8 mouse cellular contexts compared by ENCODE assay signal in genomic region chrX:143063780-143064179, GRCm38 (mm10). TPM values are rescaled to one million over a fixed set of nuclear protein-coding genes. Genes with fewer than 3 reads are reported as not detected.
A peak's percentile ranks its signal among the peaks of the same experiment; 100 is the strongest.
DNase-seq lines count a peak whose midpoint lies in the region; ATAC-seq and TF ChIP-seq lines count a peak whose summit lies in the region.

No protein-coding gene starts in this region.

- H3K4me2 ChIP-seq in forebrain, embryonic 15.5 days (replicated peaks) = no peak overlapping the region
- no peak overlapping the region for H3K4me2 ChIP-seq in forebrain, embryonic 16.5 days (ENCODE audit: low read length)
- no peak overlapping the region for H3K4me2 ChIP-seq in intestine, embryonic 16.5 days (ENCODE audit: low read depth, low read length)

- 49% methylated on average over 7 of the region's 7 CpGs for WGBS in forebrain, embryonic 15.5 days
- WGBS in forebrain, embryonic 16.5 days = 36% methylated on average over 7 of the region's 7 CpGs
- 46% methylated on average over 7 of the region's 7 CpGs for WGBS in intestine, embryonic 16.5 days

- peak; percentile 15; the same call in 1 of the 2 replicates for ATAC-seq in forebrain, embryonic 15.5 days (replicated peaks)
- no peak for ATAC-seq in forebrain, embryonic 16.5 days
- peak; percentile 51 for ATAC-seq in intestine, embryonic 16.5 days
- ATAC-seq in granulocyte monocyte progenitor cell, adult 5-6 weeks (replicated peaks; ENCODE audit: poor library complexity, severe bottlenecking) = no peak

- 0 out of 2 replicates have a peak overlapping the region, but pooled peaks have one; percentile 31 for H3K27ac ChIP-seq in forebrain, embryonic 15.5 days (replicated peaks)
- H3K27ac ChIP-seq in forebrain, embryonic 16.5 days (ENCODE audit: low read length) = no peak overlapping the region
- H3K27ac ChIP-seq in layer of hippocampus, adult 2 months = no peak overlapping the region
- peak overlapping the region; percentile 56 for H3K27ac ChIP-seq in intestine, embryonic 16.5 days (ENCODE audit: low read length)

- DNase-seq in layer of hippocampus, adult 2 months (ENCODE audit: low spot score in 2 of 2) = peak in 1 of 2 experiments; percentile 13
- no peak for DNase-seq in layer of hippocampus, adult 9-10 months (ENCODE audit: low spot score)
- DNase-seq in ES-CJ7 (ENCODE audit: low read depth, low spot score) = peak; percentile 2
- DNase-seq in layer of hippocampus, adult 8-10 months (ENCODE audit: low spot score in 2 of 2) = no peak

- H3K27me3 ChIP-seq in forebrain, embryonic 15.5 days = no peaks in the 10 kb centered on the region
- H3K27me3 ChIP-seq in forebrain, embryonic 16.5 days (replicated peaks; ENCODE audit: control insufficient read depth, insufficient read depth, low read length) = no peaks in the 10 kb centered on the region
- H3K27me3 ChIP-seq in intestine, embryonic 16.5 days (replicated peaks; ENCODE audit: control insufficient read depth, insufficient read depth, low read length) = 0 out of 2 replicates have a peak, but pooled peaks cover 3% of the 10 kb centered on the region

- H3K9ac ChIP-seq in forebrain, embryonic 15.5 days (replicated peaks) = no peak overlapping the region
- no peak overlapping the region for H3K9ac ChIP-seq in forebrain, embryonic 16.5 days (replicated peaks; ENCODE audit: low read depth, low read length)
- H3K9ac ChIP-seq in intestine, embryonic 16.5 days (ENCODE audit: low read depth, low read length) = no peak overlapping the region; the same call in 1 of the 2 replicates

- peaks cover 17% of the 10 kb centered on the region for H3K4me1 ChIP-seq in forebrain, embryonic 15.5 days
- peaks cover 9% of the 10 kb centered on the region for H3K4me1 ChIP-seq in forebrain, embryonic 16.5 days (replicated peaks; ENCODE audit: control insufficient read depth, insufficient read depth, low read length)
- peaks cover 2% of the 10 kb centered on the region; the same call in 1 of the 2 replicates for H3K4me1 ChIP-seq in intestine, embryonic 16.5 days (ENCODE audit: control insufficient read depth, insufficient read depth, low read length)

- H3K4me3 ChIP-seq in forebrain, embryonic 15.5 days = no peak overlapping the region
- no peak overlapping the region for H3K4me3 ChIP-seq in forebrain, embryonic 16.5 days (replicated peaks; ENCODE audit: low read length)
- H3K4me3 ChIP-seq in layer of hippocampus, adult 2 months = no peak overlapping the region
- no peak overlapping the region for H3K4me3 ChIP-seq in intestine, embryonic 16.5 days (ENCODE audit: low read length)

- H3K9me3 ChIP-seq in forebrain, embryonic 15.5 days = no peaks in the 10 kb centered on the region
- H3K9me3 ChIP-seq in forebrain, embryonic 16.5 days (ENCODE audit: control insufficient read depth, low read length) = no peaks in the 10 kb centered on the region
- H3K9me3 ChIP-seq in intestine, embryonic 16.5 days (ENCODE audit: control insufficient read depth, low read length) = no peaks in the 10 kb centered on the region

- peak; percentile 48 for TF ChIP-seq CTCF in layer of hippocampus, adult 2 months (conservative IDR thresholded peaks at IDR 0.05)

- H3K36me3 ChIP-seq in forebrain, embryonic 15.5 days = no peaks in the 10 kb centered on the region
- H3K36me3 ChIP-seq in forebrain, embryonic 16.5 days (ENCODE audit: control insufficient read depth, insufficient read depth) = no peaks in the 10 kb centered on the region
- no peaks in the 10 kb centered on the region for H3K36me3 ChIP-seq in intestine, embryonic 16.5 days (ENCODE audit: control insufficient read depth, insufficient read depth, low read length)

RNA-seq across cellular contexts. Expression of gene Rtl9, which starts 35.6 kb away (rescaled TPM):
- 0.43 and 0.55 TPM in 2 replicates for polyA plus RNA-seq in forebrain, embryonic 15.5 days (2015; fragmentation: Nextera tagmentation; extraction: Ambion mirVana)
- polyA plus RNA-seq in forebrain, embryonic 16.5 days (2015; fragmentation: Nextera tagmentation; extraction: Ambion mirVana) = 0.43 and 0.60 TPM in 2 replicates
- total RNA-seq in layer of hippocampus, adult 2 months (2021) = 1 to 10 TPM in 1 of 2 experiments, under 1 TPM in 1; 0.79 to 1.2 TPM
- polyA plus RNA-seq in intestine, embryonic 16.5 days (2015; fragmentation: Nextera tagmentation; extraction: Ambion mirVana) = 0.28 and 0.54 TPM in 2 replicates
- total RNA-seq in granulocyte monocyte progenitor cell, adult 5-6 weeks (2014; fragmentation: Nextera tagmentation) = not detected in 2 replicates
- not detected in 2 replicates for total RNA-seq in granulocyte monocyte progenitor cell, adult 5-6 weeks (2017)
- 1 to 10 TPM in 2 of 4 experiments, under 1 TPM in 2; 0.55 to 1.3 (median 0.98) TPM for total RNA-seq in layer of hippocampus, adult 8-10 months (2022)

Comparison
In these comparisons a context has a peak if more than half of its experiments do, and no peak if none do; other contexts are left out.
1. ATAC-seq: peak in forebrain, embryonic 15.5 days (single experiment) and intestine, embryonic 16.5 days (single experiment); none in forebrain, embryonic 16.5 days (single experiment) and granulocyte monocyte progenitor cell, adult 5-6 weeks (single experiment).
2. H3K27ac ChIP-seq: peak in forebrain, embryonic 15.5 days (single experiment) and intestine, embryonic 16.5 days (single experiment); none in forebrain, embryonic 16.5 days (single experiment) and layer of hippocampus, adult 2 months (single experiment).